Mouse (Mus musculus): ENCODE results near the gene Pak1.

Pak1 gene

DNA sequence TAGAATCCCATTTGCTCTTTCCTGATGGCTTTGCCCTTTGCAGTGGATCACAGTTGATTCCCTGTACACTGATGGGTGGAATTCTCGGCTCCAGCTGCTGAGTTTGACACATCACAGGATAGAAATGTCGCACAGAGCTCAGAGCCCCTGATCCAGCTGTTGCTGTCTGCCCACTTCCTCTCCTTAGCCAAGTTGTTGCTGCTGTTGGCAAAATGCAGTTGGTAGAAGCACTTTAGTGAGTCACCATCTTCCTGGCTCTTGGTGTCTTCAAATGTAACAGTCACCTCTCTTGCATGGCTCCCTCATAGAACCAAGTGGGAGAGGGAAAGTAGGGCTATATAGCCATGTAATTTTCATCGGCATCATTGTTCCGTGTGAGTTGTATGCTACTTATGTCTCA is 11.2 kb upstream of the Pak1 start:
- DNase-seq (ENCODE audit: low spot score) = no peak

- no peak for DNase-seq (ENCODE audit: low spot score)
Measured at GRCm38 (mm10) chr7:97780222-97780621, 8.1 kb upstream of the Pak1 start.

DNA sequence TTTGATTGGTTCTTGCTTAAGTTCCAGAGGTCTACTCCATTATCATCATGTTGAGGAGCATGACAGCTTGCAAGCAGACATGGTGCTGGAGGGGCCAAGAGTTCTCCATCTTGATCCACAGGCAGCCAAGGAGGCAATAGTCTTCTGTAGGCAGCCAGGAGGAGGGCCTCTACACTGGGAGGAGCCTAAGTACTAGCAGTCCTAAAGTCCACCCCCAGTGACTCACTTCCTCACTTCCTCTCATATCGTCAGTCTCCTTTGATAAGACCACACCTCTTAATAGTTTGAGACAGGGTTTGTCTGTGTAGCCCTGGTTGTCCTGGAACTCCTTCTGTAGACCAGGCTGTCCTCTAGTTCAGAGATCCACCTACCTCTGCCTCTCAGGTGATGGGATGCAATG is 7.5 kb upstream of the Pak1 start:
- no peak for DNase-seq (ENCODE audit: low spot score)

DNA sequence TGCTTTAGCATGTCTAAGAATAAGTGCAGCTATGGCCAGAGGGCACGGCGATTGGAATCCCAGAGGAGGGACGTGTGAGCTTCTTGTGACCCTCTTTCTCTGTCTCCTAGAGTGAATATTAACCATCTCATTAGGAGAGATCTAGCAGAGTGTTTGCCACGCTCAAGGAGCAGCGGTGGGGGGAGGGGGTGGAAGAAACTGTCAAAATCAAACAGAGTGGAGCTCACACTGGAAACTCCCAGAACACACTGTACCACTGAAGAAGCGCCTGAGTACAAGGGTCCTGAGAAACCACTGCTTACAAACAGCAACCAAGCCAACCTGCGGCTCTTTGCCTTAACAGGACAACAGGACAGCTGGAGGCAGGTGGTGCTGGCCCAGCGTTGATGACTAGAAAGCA is 6.8 kb upstream of the Pak1 start:
- no peak for DNase-seq (ENCODE audit: low spot score)

GRCm38 (mm10) chr7:97783523-97783922 is 4.8 kb upstream of the Pak1 start:
- no peak for DNase-seq (ENCODE audit: low spot score)

DNA sequence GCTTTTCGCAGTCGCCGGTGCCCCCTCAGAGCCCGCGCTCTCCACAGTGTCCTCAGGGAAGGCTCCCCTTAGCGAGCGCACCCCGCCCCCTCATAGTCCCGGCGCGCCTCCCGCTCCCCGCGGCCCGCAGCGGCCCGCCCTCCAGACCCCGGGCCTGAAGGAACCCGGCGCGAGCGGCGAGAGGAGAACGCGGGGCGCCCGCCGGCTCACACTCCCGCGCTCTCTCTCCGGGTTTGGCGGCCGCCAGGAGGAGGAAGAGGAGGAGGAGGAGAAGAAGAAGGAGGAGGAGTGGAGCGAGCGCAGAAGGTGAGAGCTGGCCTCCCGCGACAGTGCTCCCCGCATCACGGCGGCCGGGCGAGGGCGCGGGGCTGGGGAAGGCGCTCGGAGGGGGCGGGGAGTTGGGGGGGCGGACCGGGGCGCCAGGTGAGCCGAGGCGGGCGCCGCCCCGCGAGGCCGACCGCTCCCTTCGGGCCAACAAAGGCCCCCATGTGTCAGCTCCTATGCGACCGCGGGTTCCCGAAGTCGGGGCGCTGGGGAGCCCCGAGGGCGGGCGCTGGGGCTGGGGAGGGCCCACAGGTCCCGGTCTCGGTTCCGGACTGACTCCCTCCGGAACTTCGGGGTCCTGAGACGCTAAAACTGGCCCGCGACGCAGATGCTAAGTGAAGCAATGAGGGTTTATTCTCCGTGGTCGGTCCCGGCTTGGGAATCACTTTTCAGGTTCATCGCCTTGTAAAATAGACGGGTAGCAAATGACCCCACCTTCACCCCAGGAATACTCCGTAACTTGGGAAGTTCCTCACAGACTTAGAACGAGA is 535 bp downstream of the Pak1 start:
- DNase-seq (ENCODE audit: low spot score) = no peak

- no peak for DNase-seq (ENCODE audit: low spot score)
Measured at GRCm38 (mm10) chr7:97790272-97790671, 1.9 kb downstream of the Pak1 start.

DNA sequence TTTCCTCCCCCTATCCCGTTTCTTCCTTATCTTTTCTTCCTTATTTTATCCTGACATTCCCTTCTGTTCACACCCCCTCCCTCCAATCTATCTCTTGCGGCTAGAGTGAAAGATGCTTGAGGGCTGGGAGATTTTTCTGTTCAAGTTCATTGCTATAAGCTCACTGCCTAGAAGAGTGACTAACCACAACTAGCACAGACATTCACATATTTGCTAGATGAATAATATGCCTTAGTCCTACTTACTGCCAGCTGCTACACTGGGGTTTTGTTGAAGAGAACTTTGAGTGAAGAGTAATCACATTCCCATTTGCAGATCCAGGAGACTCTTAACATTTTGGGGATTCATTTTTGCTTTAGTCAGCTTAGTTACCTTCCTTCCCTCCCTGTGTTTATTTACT is 4.0 kb downstream of the Pak1 start:
- no peak for DNase-seq (ENCODE audit: low spot score)

DNA sequence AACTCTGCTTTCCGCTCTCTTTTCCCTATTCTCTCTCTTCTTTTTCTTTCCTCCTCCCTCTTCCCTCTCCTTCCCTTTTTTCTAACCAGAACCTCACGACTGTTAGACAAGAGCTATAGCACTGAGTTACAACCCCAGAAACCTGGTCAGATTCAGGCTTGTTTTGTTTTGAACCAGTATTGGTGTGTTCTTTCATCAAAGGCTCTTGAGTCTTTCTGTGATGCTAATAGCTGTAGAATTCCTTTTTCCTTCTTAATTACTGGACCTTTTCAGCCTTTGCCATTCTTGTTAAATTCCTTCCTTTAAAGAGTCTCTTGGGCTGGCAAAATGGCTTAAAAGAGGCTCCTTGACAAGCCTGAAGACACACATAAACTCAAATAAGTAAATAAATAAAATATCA is 14.8 kb downstream of the Pak1 start:
- no peak for DNase-seq (ENCODE audit: low spot score)

- DNase-seq (ENCODE audit: low spot score) = no peak
Measured at GRCm38 (mm10) chr7:97804245-97805066, 16.1 kb downstream of the Pak1 start.

GRCm38 (mm10) chr7:97805067-97805365 is 16.7 kb downstream of the Pak1 start:
- no peak for DNase-seq (ENCODE audit: low spot score)

DNA sequence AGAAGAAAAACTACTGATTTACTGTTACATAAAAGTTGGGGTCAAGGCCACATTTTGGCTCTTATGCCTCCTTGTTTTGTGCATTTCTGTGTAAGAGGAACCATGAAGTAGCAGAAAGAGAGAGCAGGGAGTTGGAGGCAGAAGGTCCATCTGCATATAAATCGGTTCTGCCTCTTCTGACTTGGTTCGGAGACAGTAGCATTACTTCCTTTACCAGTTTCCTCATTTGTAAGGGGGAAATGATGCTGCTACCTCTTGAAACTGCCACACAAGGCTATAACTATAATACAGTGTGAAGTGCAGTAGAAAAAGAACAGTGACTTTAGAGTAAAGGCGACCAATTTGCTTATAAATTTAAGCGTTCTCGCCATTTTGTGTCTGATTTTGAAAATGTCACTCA is 21.0 kb downstream of the Pak1 start:
- no peak for DNase-seq (ENCODE audit: low spot score)

GRCm38 (mm10) chr7:97821875-97822274 is 33.5 kb downstream of the Pak1 start:
- DNase-seq (ENCODE audit: low spot score) = no peak

GRCm38 (mm10) chr7:97829091-97829490 is 40.8 kb downstream of the Pak1 start:
- no peak for DNase-seq (ENCODE audit: low spot score)

GRCm38 (mm10) chr7:97830739-97831138 is 42.4 kb downstream of the Pak1 start:
- DNase-seq (ENCODE audit: low spot score) = no peak

GRCm38 (mm10) chr7:97832987-97833386 is 44.6 kb downstream of the Pak1 start:
- no peak for DNase-seq (ENCODE audit: low spot score)

DNA sequence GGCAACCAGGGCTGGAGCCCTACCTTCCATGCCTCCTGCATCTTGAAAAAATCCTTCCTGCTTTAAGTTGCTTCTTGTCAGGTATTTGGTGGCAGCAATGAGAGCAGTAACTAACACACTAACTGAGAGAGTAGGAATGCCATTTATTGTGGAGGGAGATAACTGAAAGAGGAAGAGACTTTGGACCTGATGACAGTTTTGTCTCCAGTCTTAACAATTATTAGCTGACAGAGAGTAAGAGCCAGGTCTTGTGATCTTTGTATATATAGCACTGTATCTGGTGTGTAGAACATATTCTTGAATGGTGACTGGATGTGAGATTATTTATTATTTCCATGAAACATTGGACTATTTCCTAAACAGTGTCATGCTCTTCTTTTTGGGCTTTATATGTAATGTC is 50.2 kb downstream of the Pak1 start:
- no peak for DNase-seq (ENCODE audit: low spot score)

DNA sequence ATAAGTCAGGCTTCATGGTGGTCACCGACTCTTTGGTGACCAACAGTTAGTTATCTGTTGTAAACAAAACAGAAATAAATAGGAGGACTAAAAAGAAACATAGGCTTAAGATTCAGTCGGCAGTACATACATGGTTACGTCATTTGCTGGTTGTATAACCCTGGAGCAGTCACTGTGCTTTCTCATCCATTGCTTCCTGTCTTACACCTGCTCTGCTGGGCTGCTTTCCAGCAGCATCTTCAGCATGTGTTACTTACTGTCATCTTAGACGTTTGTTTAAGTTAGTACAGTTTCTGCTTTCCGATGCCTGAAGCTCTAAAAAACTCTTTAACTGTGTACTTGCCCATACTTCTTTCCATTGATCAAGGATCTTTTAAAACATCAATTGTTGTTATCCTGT is 53.0 kb downstream of the Pak1 start:
- no peak for DNase-seq (ENCODE audit: low spot score)

GRCm38 (mm10) chr7:97842332-97842731 is 54.0 kb downstream of the Pak1 start:
- no peak for DNase-seq (ENCODE audit: low spot score)

- peak; percentile 53 for DNase-seq (ENCODE audit: low spot score)
Measured at GRCm38 (mm10) chr7:97842806-97843570, 54.6 kb downstream of the Pak1 start.

- DNase-seq (ENCODE audit: low spot score) = no peak
Measured at GRCm38 (mm10) chr7:97844419-97844818, 56.1 kb downstream of the Pak1 start.

DNA sequence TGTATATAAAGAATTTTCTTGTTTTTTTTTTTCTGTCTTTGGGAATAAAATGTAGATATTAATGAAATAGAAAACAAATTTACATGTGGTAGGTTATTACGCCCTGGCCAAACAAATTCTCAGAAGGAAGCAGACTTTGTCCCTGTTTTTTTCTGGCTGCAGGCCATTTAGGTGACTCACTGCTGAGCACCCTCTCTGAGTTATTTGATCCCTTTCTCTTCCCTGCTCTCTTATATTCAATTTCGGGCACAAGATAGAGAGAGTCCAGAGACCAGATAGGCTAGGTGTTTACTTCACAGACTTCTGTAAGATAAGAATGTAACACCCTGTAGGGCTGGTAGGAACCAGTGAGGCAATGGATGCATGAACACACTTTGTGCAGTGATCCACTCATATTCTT is 57.2 kb downstream of the Pak1 start:
- DNase-seq (ENCODE audit: low spot score) = no peak

GRCm38 (mm10) chr7:97846539-97846938 is 58.2 kb downstream of the Pak1 start:
- DNase-seq (ENCODE audit: low spot score) = no peak
